24 mouse cellular contexts compared by ENCODE assay signal in genomic region chr11:70551526-70551925, GRCm38 (mm10). TPM values are rescaled to one million over a fixed set of nuclear protein-coding genes. Genes with fewer than 3 reads are reported as not detected.
"Had no signal": no experiment of that assay in that cellular context is flagged by ENCODE, and none has a peak within 500 bp of the region (broad histone marks: within the 10 kb centered on the region; RNA-seq: fewer than 3 reads in every experiment).

No protein-coding gene starts in this region.

- H3K9me3 ChIP-seq: neural tube, embryonic 15.5 days; stomach, embryonic 15.5 days had no signal

- H3K4me2 ChIP-seq: neural tube, embryonic 15.5 days; stomach, embryonic 15.5 days had no signal

- H3K27ac ChIP-seq: neural tube, embryonic 15.5 days; stomach, embryonic 15.5 days; stomach, postnatal 0 days had no signal

- H3K4me1 ChIP-seq: neural tube, embryonic 15.5 days; stomach, embryonic 15.5 days had no signal

- H3K4me3 ChIP-seq: neural tube, embryonic 15.5 days; stomach, embryonic 15.5 days had no signal

- H3K9ac ChIP-seq: neural tube, embryonic 15.5 days; stomach, embryonic 15.5 days had no signal

- H3K27me3 ChIP-seq: neural tube, embryonic 15.5 days; stomach, embryonic 15.5 days had no signal

- DNase-seq: retina, postnatal 1 day; right cerebral cortex, adult 18-20 months; right cerebral cortex, postnatal 14 days; right cerebral cortex, postnatal 25 days; right cerebral cortex, postnatal 4 days; spleen, adult 18-20 months; thymus, adult 18-20 months; thymus, adult 2 months; thymus, postnatal 14 days; thymus, postnatal 25 days; thymus, postnatal 36 days; thymus, postnatal 4 days had no signal

RNA-seq across cellular contexts. Expression of gene Gm40193, which starts 18.8 kb away (rescaled TPM):
- total RNA-seq: neutrophil, adult 5-6 weeks had no signal
- polyA plus RNA-seq: neural tube, embryonic 14.5 days; neural tube, embryonic 15.5 days; small intestine, adult 2 months; spleen, adult 2 months; stomach, embryonic 14.5 days; stomach, embryonic 15.5 days; stomach, embryonic 16.5 days; stomach, postnatal 0 days; testis, adult 2 months; thymus, adult 2 months; thymus, postnatal 0 days; urinary bladder, adult 2 months had no signal

RNA-seq across cellular contexts. Expression of gene Gltpd2, which starts 32.5 kb away (rescaled TPM):
- total RNA-seq: neutrophil, adult 5-6 weeks had no signal
- polyA plus RNA-seq: testis, adult 2 months; thymus, postnatal 0 days had no signal
